Mouse (Mus musculus) spleen, postnatal 4 days (tissue): ENCODE data around the gene 1700020L24Rik.

ENCODE experiments used
- DNase-seq, 2 experiments: peaks; one replicate each; pipeline ENCODE4 v3.0.0; 2022; ENCODE audit warnings: low spot score in 2 of 2

1700020L24Rik gene

DNA sequence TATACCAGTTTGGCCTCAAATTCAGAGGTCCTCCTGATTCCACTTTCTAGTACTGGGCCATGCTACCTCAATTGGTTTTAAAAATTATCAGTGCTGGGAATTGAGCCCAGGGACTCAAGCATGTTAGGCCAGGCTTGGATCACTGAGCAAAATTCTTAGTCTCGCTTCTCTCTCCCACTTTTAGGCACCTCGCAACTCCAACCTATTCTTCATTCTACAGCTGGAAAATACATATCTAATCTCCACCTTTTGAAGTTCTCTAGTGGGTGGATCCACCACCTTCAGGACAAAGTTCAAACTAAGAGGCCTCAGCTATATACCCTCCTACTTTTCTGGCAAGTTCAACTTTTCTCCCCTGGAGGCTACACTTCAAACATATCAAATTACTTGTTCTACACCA lies 34.3 kb downstream of the 1700020L24Rik start:
- no peak for DNase-seq

- peak; percentile 99 for DNase-seq
Observed at GRCm38 (mm10) chr11:83472324-83473234, 35.1 kb downstream of the 1700020L24Rik start, which contains the start of gene Taf15. Gene Taf15, plus strand, starts transcription at chr11:83473086.

DNA sequence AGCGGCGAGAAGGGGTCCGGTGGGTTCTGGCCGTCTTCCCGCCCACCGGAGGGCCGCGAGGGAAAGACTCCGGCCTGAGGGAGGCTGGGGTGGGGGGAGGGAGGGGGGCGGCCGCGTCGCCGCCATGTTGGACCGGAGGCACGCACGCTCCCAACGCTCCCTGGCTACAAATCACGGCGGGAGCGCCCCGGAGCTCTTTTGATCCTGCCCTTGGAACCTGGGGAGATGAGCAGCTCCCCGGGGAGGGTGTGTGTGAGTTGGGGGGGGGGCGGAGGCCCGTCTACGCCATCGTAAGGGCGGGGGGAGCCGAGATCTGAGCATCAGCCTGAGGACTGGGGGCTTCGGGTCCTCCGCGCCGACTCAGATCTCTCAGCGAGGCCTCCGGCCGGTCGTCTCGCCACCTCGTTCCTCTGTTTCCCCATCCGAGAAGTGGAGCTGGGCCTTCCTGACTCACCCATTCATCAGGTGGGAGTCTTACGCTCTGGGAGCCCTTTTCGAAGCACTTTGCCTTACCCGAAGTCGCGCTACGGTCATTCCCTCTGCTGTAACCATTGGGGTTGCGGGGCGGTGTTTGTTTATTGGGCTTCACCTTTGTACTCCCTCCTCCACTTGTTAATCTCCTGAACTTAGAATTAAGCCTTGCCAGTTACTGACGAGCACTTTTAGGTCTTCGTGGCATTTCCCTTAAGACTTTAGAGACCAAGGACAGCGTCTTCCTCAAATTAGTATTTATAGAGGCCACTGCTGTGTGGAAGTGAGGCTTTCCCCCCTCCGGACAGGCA lies 35.9 kb downstream of the 1700020L24Rik start:
- DNase-seq = peak in 1 of 2 experiments; percentile 72
